Mouse (Mus musculus): ENCODE results near the gene Cd7.

- TF ChIP-seq CTCF (IDR thresholded peaks at IDR 0.05; ENCODE audit: insufficient read depth, low read depth, low read length): no peak
- TF ChIP-seq POLR2A (IDR thresholded peaks at IDR 0.05; ENCODE audit: insufficient read depth, low read depth, low read length): no peak
These were observed 28.7 kb upstream of the Cd7 start for GRCm38 (mm10) chr11:121067895-121068294.
